Mouse (Mus musculus) liver, embryonic 12.5 days (tissue): ENCODE measurements around the gene Nek6. TPM values are rescaled to one million over a fixed set of nuclear protein-coding genes. Genes with fewer than 3 reads are reported as not detected.

Experiments
- ATAC-seq: fragments of 200-750 bp; cut with Nextera tagmentation; 2 replicates; pipeline ENCODE4 v1.8.0; 2017; ENCODE audit warnings: moderate number of reproducible peaks, mild to moderate bottlenecking, moderate library complexity
- H3K27ac ChIP-seq: fragments of 300-500 bp; sonication (generic); 2 replicates; pipeline ENCODE4 v1.5.1; 2016; ENCODE audit warnings: mild to moderate bottlenecking
- H3K27me3 ChIP-seq: fragments of 300-500 bp; sonication (generic); replicated peaks from 2 replicates; pipeline ENCODE4 v1.6.1; 2016; ENCODE audit warnings: mild to moderate bottlenecking, moderate library complexity
- H3K36me3 ChIP-seq: fragments of 300-500 bp; sonication (generic); 2 replicates; pipeline ENCODE4 v1.6.1; 2016; ENCODE audit warnings: mild to moderate bottlenecking, moderate library complexity
- H3K4me1 ChIP-seq: fragments of 300-500 bp; sonication (generic); 2 replicates; pipeline ENCODE4 v1.6.1; 2016
- H3K4me2 ChIP-seq: fragments of 300-500 bp; sonication (generic); 2 replicates; pipeline ENCODE4 v1.6.1; 2016; ENCODE audit warnings: mild to moderate bottlenecking, moderate library complexity
- H3K4me3 ChIP-seq: fragments of 300-500 bp; sonication (generic); 2 replicates; pipeline ENCODE4 v1.5.1; 2016; ENCODE audit warnings: mild to moderate bottlenecking, moderate library complexity
- H3K9ac ChIP-seq: fragments of 300-500 bp; sonication (generic); 2 replicates; pipeline ENCODE4 v1.6.1; 2016; ENCODE audit warnings: mild to moderate bottlenecking, moderate library complexity
- H3K9me3 ChIP-seq: fragments of 300-500 bp; sonication (generic); replicated peaks from 2 replicates; pipeline ENCODE4 v1.6.1; 2016; ENCODE audit warnings: mild to moderate bottlenecking, moderate library complexity
- WGBS: fragments of 180-500 bp; shearing (Covaris S2); methylation state at CpG from one replicate; pipeline ENCODE4 v1.1.7; 2016; ENCODE audit not compliant: insufficient replicate concordance; 5-methylcytosine and 5-hydroxymethylcytosine counted together
- polyA plus RNA-seq: library from polyadenylated mRNA; unstranded; fragments of >200 nt; fragmentation: Nextera tagmentation; extraction: Ambion mirVana; gene quantifications from 2 replicates; pipeline ENCODE4 v1.2.1, GENCODE M21; 2016

The Nek6 gene
- polyA plus RNA-seq, 1 experiment from 2014 or later: 45.7 TPM

- peaks cover 67% of the 10 kb centered on the region for H3K36me3 ChIP-seq
- H3K27ac ChIP-seq: no peak overlapping the region
- ATAC-seq: no peak
- no peak overlapping the region for H3K4me3 ChIP-seq
- WGBS: 75% methylated on average over 5 of the region's 5 CpGs
- no peaks in the 10 kb centered on the region for H3K9me3 ChIP-seq
- peaks cover 25% of the 10 kb centered on the region for H3K4me1 ChIP-seq
- no peak overlapping the region for H3K9ac ChIP-seq
- no peak overlapping the region for H3K4me2 ChIP-seq
- no peaks in the 10 kb centered on the region for H3K27me3 ChIP-seq
Observed at GRCm38 (mm10) chr2:38616956-38617872, 105.8 kb downstream of the Nek6 start.

DNA sequence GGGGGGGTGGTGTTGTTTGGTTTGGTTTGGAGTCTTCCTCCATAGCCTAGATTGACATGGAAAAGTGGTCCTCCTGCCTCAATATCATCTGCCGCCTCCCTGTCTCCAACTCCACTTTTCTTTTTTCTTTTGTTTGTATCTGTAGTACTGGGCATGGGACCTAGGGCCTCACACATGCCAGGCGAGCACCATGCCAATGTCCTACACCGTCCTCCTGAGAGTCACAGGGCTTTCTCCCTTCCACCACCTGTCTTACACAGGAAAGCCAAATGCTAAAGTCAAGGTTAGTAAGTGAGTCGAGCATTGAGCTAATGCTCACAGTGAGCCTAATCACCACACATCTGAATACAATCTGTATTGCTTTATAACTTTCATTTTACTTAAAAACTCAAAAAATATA, 108.3 kb downstream of the Nek6 start:
- 89% methylated on average over 4 of the region's 4 CpGs for WGBS

DNA sequence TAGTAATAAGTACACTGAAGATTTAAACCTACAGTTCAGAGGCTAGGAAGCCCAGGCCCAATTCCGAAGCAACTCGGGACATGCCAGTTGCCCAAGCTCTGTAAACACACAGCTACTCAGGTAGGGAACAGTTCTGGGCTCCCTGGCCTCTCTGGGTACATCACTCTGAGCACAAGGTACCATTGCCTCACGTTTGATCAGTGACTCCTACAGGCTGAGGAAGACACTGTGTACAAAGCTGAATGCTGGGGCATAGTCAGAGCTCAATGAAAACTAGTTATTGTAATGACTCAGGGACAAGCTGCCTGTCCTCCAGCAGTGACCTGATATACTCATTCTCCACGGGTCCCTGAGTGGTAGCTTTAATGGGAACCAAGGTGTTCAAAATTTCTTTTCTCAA, 109.6 kb downstream of the Nek6 start:
- Histone ChIP-seq H3K4me2 (no peak overlapping the region), H3K4me1 (peaks cover 16% of the 10 kb centered on the region), H3K27ac (no peak overlapping the region), H3K36me3 (peaks cover 75% of the 10 kb centered on the region), H3K9me3 (no peaks in the 10 kb centered on the region), H3K9ac (no peak overlapping the region), H3K27me3 (no peaks in the 10 kb centered on the region), H3K4me3 (no peak overlapping the region)
- ATAC-seq: no peak
- 78% methylated on average over 4 of the region's 4 CpGs for WGBS

More for the DNA sequence above, 108.3 kb downstream of the Nek6 start:
- Histone ChIP-seq H3K4me2 (no peak overlapping the region), H3K36me3 (peaks cover 65% of the 10 kb centered on the region), H3K4me3 (no peak overlapping the region), H3K9me3 (no peaks in the 10 kb centered on the region), H3K9ac (no peak overlapping the region), H3K27me3 (no peaks in the 10 kb centered on the region), H3K27ac (no peak overlapping the region), H3K4me1 (peaks cover 25% of the 10 kb centered on the region)
- no peak for ATAC-seq

DNA sequence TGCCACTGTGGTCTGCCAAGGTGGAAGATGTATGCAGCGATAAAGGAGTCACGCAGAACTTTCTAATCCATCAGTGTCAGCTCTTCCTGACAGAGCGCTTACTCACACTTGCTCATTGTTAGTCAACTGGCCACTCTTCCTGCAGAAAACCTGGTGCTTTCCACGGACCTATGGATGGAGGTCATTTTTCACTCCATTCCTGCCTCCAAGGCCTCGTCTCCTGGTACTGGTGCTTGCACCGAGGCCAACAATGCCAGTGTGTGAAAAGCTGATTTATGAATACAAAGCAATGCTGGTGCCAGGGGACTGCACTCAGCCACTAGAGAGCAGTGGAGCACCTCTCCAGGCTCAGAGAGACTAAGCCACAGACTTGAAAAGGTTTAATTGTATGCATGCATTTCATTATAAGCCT, 110.2 kb downstream of the Nek6 start:
- H3K4me3 ChIP-seq: no peak overlapping the region
- H3K4me1 ChIP-seq: peaks cover 11% of the 10 kb centered on the region
- no peak for ATAC-seq
- H3K36me3 ChIP-seq: peaks cover 80% of the 10 kb centered on the region
- H3K9me3 ChIP-seq: no peaks in the 10 kb centered on the region
- H3K27ac ChIP-seq: no peak overlapping the region
- no peaks in the 10 kb centered on the region for H3K27me3 ChIP-seq
- H3K9ac ChIP-seq: no peak overlapping the region
- H3K4me2 ChIP-seq: no peak overlapping the region
- WGBS: 72% methylated on average over 6 of the region's 6 CpGs

DNA sequence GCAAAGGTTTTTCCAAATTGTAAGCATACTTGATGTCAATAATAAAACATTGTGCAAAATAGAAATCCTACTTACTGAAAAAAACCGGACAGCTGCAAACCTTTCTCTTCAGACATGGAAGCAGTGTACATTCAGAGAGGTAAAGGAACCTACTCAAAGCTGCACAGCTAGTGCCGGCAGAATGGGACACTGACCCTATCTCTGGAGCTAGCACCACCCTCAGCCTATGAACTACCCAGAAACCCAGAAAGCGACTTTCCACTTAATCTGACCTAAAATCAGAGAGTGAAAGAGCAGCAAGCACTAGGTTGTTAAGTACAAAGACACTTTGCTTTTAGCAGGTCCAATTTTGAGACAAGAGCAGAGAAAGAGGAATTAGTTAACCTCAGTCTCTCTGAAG, 112.0 kb downstream of the Nek6 start:
- H3K27me3 ChIP-seq: no peaks in the 10 kb centered on the region
- no peak overlapping the region for H3K27ac ChIP-seq
- H3K4me3 ChIP-seq: no peak overlapping the region
- H3K9ac ChIP-seq: no peak overlapping the region
- no peak overlapping the region for H3K4me2 ChIP-seq
- peaks cover 6% of the 10 kb centered on the region for H3K4me1 ChIP-seq
- WGBS: 69% methylated on average over 3 of the region's 3 CpGs
- no peak for ATAC-seq
- H3K9me3 ChIP-seq: no peaks in the 10 kb centered on the region
- peaks cover 84% of the 10 kb centered on the region for H3K36me3 ChIP-seq

DNA sequence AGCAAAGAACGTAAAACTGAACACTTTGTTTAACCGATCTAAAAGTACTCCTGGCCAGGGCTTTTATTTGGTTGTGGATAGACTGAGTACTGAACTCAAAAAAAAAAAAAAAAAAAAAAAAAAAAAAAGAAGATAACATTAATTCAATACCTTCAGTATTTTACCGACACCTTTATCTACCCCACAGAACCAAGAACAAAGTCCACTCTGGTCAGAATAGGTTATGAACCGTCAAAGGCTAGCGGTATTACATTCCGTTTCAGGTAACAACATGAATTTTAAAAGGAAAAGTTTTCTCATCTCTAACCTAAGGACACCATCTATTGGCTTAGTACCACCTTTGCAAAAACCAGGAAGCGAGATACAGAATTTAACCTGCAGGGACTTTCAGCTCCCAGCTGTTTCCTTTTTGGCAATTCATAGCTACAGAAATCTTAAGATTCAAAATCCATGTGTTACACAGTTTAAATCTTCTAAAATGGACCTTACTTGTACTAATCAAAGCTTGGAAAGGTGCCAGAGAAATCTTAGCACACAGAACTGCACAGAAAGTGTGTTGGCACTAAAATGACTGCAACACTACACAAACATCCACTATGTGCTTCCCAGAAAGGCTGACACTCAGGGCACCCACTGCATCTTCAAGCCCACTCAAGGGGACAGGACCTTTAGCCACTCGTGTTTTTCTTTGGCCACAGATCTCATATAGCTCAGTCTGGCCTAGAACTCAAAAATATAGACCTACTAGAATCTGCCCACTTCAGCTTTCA, 112.6 kb downstream of the Nek6 start:
- no peak overlapping the region for H3K4me3 ChIP-seq
- no peak overlapping the region for H3K27ac ChIP-seq
- H3K36me3 ChIP-seq: peaks cover 85% of the 10 kb centered on the region
- H3K9me3 ChIP-seq: no peaks in the 10 kb centered on the region
- H3K9ac ChIP-seq: no peak overlapping the region
- peaks cover 6% of the 10 kb centered on the region for H3K4me1 ChIP-seq
- no peaks in the 10 kb centered on the region for H3K27me3 ChIP-seq
- 84% methylated on average over 8 of the region's 8 CpGs for WGBS
- no peak overlapping the region for H3K4me2 ChIP-seq
- no peak for ATAC-seq

DNA sequence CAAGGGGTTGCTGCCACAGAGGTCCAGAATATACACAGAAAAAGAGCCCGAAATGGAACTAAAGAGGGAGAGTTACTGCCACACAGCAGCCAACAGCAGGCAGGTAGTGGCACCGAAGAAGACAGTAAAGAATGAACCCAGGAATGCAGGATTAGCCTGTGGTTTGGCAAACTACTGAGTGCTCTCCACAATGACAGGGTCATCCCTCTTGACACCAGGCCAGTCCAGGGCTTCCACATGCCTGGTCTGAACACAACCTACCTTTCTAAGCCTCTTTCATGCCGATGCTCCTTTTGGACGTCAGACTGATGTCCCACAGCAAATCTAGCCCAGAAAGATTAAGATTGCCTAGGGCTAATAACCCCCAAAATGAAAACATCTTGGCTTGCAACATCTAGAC, 117.4 kb downstream of the Nek6 start:
- Histone ChIP-seq H3K36me3 (peaks cover 98% of the 10 kb centered on the region), H3K27ac (no peak overlapping the region), H3K4me2 (no peak overlapping the region), H3K4me3 (no peak overlapping the region), H3K9ac (no peak overlapping the region), H3K27me3 (no peaks in the 10 kb centered on the region), H3K9me3 (no peaks in the 10 kb centered on the region), H3K4me1 (peaks cover 6% of the 10 kb centered on the region)
- no peak for ATAC-seq
- 87% methylated on average over 4 of the region's 4 CpGs for WGBS

DNA sequence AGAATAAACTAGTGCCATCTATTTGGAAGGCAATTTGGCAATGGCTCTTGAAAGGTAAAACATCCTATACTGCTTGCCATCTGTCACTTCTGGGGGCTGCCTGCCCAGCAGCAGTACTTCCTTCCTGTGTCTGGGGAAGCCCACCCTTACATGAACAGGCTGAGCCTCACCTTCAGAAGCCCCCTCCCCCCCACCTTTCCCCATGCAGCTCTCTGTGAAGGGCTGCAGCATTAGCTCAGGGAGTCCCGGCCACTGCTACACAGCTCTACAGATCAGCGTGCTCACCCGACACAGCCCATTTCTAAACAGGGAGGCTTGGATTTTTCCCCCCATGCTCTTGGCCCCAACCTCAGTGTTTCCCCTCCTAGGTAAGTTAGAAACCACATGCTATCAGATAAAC, 118.0 kb downstream of the Nek6 start:
- Histone ChIP-seq H3K4me2 (no peak overlapping the region), H3K36me3 (peaks cover 100% of the 10 kb centered on the region), H3K27ac (no peak overlapping the region), H3K9ac (no peak overlapping the region), H3K9me3 (no peaks in the 10 kb centered on the region), H3K4me1 (peaks cover under 1% of the 10 kb centered on the region), H3K27me3 (no peaks in the 10 kb centered on the region), H3K4me3 (no peak overlapping the region)
- 96% methylated on average over 3 of the region's 3 CpGs for WGBS
- no peak for ATAC-seq

DNA sequence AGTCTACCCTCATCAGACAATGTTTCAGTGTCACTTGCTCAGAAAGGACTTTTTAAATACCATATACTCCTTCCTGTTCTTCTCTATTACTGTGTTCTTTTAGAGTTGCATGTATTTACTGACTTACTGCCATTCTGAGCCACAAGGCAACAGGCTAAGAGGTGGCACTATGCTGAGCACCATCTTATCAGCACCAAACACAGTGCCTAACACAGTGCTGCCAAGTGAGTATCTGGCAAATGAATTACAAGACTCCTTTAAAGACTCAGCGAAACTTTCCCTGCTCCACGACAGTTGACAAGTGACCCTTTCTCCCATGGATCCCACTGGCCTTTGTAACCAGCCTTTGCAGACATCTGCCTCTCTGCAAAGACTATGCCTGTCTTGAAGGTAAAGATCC, 119.1 kb downstream of the Nek6 start:
- no peaks in the 10 kb centered on the region for H3K27me3 ChIP-seq
- no peaks in the 10 kb centered on the region for H3K4me1 ChIP-seq
- H3K36me3 ChIP-seq: peaks cover 100% of the 10 kb centered on the region
- no peak overlapping the region for H3K9ac ChIP-seq
- ATAC-seq: no peak
- no peak overlapping the region for H3K4me2 ChIP-seq
- no peaks in the 10 kb centered on the region for H3K9me3 ChIP-seq
- WGBS: 79% methylated on average over 2 of the region's 2 CpGs
- H3K4me3 ChIP-seq: no peak overlapping the region
- H3K27ac ChIP-seq: no peak overlapping the region

DNA sequence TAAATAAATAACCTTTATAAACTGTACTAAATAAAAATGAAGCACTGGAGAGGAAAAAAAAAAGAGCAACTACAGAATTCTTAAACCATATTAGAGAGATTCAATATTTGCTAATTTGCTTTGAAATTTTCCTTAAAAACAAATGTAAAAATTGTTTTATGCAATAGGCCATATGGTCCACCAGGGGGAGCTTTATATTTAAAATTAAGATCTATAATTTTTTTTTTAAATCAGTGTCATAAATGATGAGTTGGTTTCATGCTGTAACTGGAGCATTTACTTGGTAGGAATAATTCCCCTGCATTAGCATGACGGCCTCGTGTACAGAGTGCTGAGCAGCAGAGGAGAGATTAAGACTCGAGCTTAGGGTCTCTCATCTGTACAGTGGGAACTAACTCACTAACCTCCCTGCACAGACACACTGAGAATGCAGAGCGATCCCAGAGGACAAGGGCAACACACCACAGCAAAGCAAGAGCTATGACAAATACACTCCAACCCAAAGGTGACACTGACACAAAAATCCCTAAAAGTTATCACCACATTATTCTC, 126.3 kb downstream of the Nek6 start:
- Histone ChIP-seq H3K9ac (no peak overlapping the region), H3K9me3 (no peaks in the 10 kb centered on the region), H3K4me2 (no peak overlapping the region), H3K36me3 (peaks cover 93% of the 10 kb centered on the region), H3K27me3 (no peaks in the 10 kb centered on the region), H3K27ac (no peak overlapping the region), H3K4me3 (no peak overlapping the region), H3K4me1 (peaks cover 9% of the 10 kb centered on the region)
- WGBS: 76% methylated on average over 4 of the region's 4 CpGs
- ATAC-seq: no peak

- Histone ChIP-seq H3K36me3 (peaks cover 54% of the 10 kb centered on the region), H3K9ac (no peak overlapping the region), H3K4me3 (no peak overlapping the region), H3K27ac (no peak overlapping the region), H3K27me3 (no peaks in the 10 kb centered on the region), H3K9me3 (no peaks in the 10 kb centered on the region), H3K4me2 (no peak overlapping the region), H3K4me1 (peaks cover 18% of the 10 kb centered on the region)
- WGBS: 81% methylated on average over 1 of the region's 1 CpGs
- no peak for ATAC-seq
Observed at GRCm38 (mm10) chr2:38641761-38642160, 130.3 kb downstream of the Nek6 start.
